Mouse (Mus musculus) stomach, postnatal 0 days (tissue): ENCODE results near the gene Gtf3c5. TPM values are rescaled to one million over a fixed set of nuclear protein-coding genes. Genes with fewer than 3 reads are reported as not detected.

Source experiments
- ATAC-seq: fragments of 200-750 bp; cut with Nextera tagmentation; 2 replicates; pipeline ENCODE4 v1.8.0; 2017; ENCODE audit not compliant: low FRiP score, low TSS enrichment
- DNase-seq: peaks from one replicate; pipeline ENCODE4 v3.0.0-alpha.2; 2016; ENCODE audit warnings: low spot score
- H3K27ac ChIP-seq: fragments of 300-500 bp; sonication (generic); replicated peaks from 2 replicates; pipeline ENCODE4 v1.5.1; 2014; ENCODE audit warnings: mild to moderate bottlenecking, control low read depth
- H3K27me3 ChIP-seq: fragments of 300-500 bp; sonication (generic); 2 replicates; pipeline ENCODE4 v1.6.1; 2014; ENCODE audit warnings: low read length; ENCODE audit not compliant: control insufficient read depth, insufficient read depth
- H3K36me3 ChIP-seq: fragments of 300-500 bp; sonication (generic); 2 replicates; pipeline ENCODE4 v1.6.1; 2014; ENCODE audit warnings: low read length, mixed read lengths; ENCODE audit not compliant: control insufficient read depth, insufficient read depth
- H3K4me1 ChIP-seq: fragments of 300-500 bp; sonication (generic); replicated peaks from 2 replicates; pipeline ENCODE4 v1.6.1; 2014; ENCODE audit warnings: antibody characterized with exemption; ENCODE audit not compliant: control insufficient read depth, insufficient read depth
- H3K4me2 ChIP-seq: fragments of 300-500 bp; sonication (generic); replicated peaks from 2 replicates; pipeline ENCODE4 v1.6.1; 2014; ENCODE audit warnings: low read depth, mild to moderate bottlenecking, control low read depth, moderate library complexity
- H3K4me3 ChIP-seq: fragments of 300-500 bp; sonication (generic); 2 replicates; pipeline ENCODE4 v1.5.1; 2014; ENCODE audit warnings: low read depth, low read length, control low read depth
- H3K9ac ChIP-seq: fragments of 300-500 bp; sonication (generic); 2 replicates; pipeline ENCODE4 v1.6.1; 2014; ENCODE audit warnings: mild to moderate bottlenecking, low read length, control low read depth, mixed read lengths
- H3K9me3 ChIP-seq: fragments of 300-500 bp; sonication (generic); 2 replicates; pipeline ENCODE4 v1.6.1; 2016; ENCODE audit warnings: low read length; ENCODE audit not compliant: control insufficient read depth
- CTCF ChIP-seq: IDR thresholded peaks from 2 replicates; pipeline ENCODE4 v1.5.1; 2016; ENCODE audit warnings: antibody characterized with exemption, low read depth, mild to moderate bottlenecking, moderate library complexity
- EP300 ChIP-seq: optimal IDR thresholded peaks from 2 replicates; pipeline ENCODE3; 2016; ENCODE audit warnings: antibody characterized with exemption
- WGBS: fragments of 180-500 bp; shearing (Covaris S2); extraction: QIAGEN DNeasy Blood & Tissue Kit; methylation state at CpG from one replicate; pipeline ENCODE4 v1.1.7; 2014; 5-methylcytosine and 5-hydroxymethylcytosine counted together
- polyA plus RNA-seq: library from polyadenylated mRNA; unstranded; fragments of >200 nt; fragmentation: Nextera tagmentation; extraction: Ambion mirVana; gene quantifications from 2 replicates; pipeline ENCODE4 v1.2.1, GENCODE M21; 2015

Gtf3c5 gene
- polyA plus RNA-seq, 1 experiment from 2014 or later: 13.1 TPM

GRCm38 (mm10) chr2:28536766-28537633 lies 46.6 kb downstream of the Gtf3c5 start:
- H3K9me3 ChIP-seq: no peaks in the 10 kb centered on the region
- no peaks in the 10 kb centered on the region for H3K27me3 ChIP-seq
- H3K4me2 ChIP-seq: peak overlapping the region; percentile 11; the same call in 1 of the 2 replicates
- 57% methylated on average over 11 of the region's 11 CpGs for WGBS
- ATAC-seq: peak; percentile 68
- TF ChIP-seq EP300 (no peak), CTCF (no peak)
- no peak overlapping the region for H3K4me3 ChIP-seq
- peaks cover under 1% of the 10 kb centered on the region; the same call in 1 of the 2 replicates for H3K36me3 ChIP-seq
- DNase-seq: peak; percentile 83
- peak overlapping the region; percentile 8; the same call in 1 of the 2 replicates for H3K9ac ChIP-seq
- H3K4me1 ChIP-seq: peaks cover 28% of the 10 kb centered on the region
- peak overlapping the region; percentile 69 for H3K27ac ChIP-seq

- H3K27me3 ChIP-seq: no peaks in the 10 kb centered on the region
- WGBS: 19% methylated on average over 4 of the region's 4 CpGs
- H3K4me3 ChIP-seq: no peak overlapping the region
- peaks cover 28% of the 10 kb centered on the region for H3K4me1 ChIP-seq
- TF ChIP-seq CTCF (no peak), EP300 (no peak)
- H3K9me3 ChIP-seq: no peaks in the 10 kb centered on the region
- DNase-seq: no peak
- H3K9ac ChIP-seq: peak overlapping the region; percentile 8; the same call in 1 of the 2 replicates
- no peaks in the 10 kb centered on the region for H3K36me3 ChIP-seq
- peak overlapping the region; percentile 69 for H3K27ac ChIP-seq
- no peak for ATAC-seq
- 0 out of 2 replicates have a peak overlapping the region, but pooled peaks have one; percentile 85 for H3K4me2 ChIP-seq
Measured at GRCm38 (mm10) chr2:28536166-28536565, 47.4 kb downstream of the Gtf3c5 start.

- ATAC-seq: no peak
- WGBS: 35% methylated on average over 7 of the region's 7 CpGs
- Histone ChIP-seq H3K4me1 (peaks cover 28% of the 10 kb centered on the region), H3K9me3 (no peaks in the 10 kb centered on the region), H3K4me2 (peak overlapping the region; percentile 85; the same call in 1 of the 2 replicates), H3K4me3 (no peak overlapping the region), H3K27ac (peak overlapping the region; percentile 69), H3K36me3 (no peaks in the 10 kb centered on the region), H3K27me3 (no peaks in the 10 kb centered on the region), H3K9ac (0 out of 2 replicates have a peak overlapping the region, but pooled peaks have one; percentile 1)
- DNase-seq: no peak
- TF ChIP-seq EP300: no peak
- TF ChIP-seq CTCF: no peak
Measured at GRCm38 (mm10) chr2:28535650-28536049, 47.9 kb downstream of the Gtf3c5 start.

- DNase-seq (no peak), ATAC-seq (no peak)
- Histone ChIP-seq H3K27me3 (no peaks in the 10 kb centered on the region), H3K4me1 (peaks cover 28% of the 10 kb centered on the region), H3K9me3 (no peaks in the 10 kb centered on the region), H3K36me3 (no peaks in the 10 kb centered on the region), H3K4me2 (peak overlapping the region; percentile 85; the same call in 1 of the 2 replicates), H3K9ac (peak overlapping the region; percentile 41), H3K27ac (peak overlapping the region; percentile 69), H3K4me3 (no peak overlapping the region)
- TF ChIP-seq CTCF (no peak), EP300 (no peak)
- WGBS: 43% methylated on average over 4 of the region's 4 CpGs
Measured at GRCm38 (mm10) chr2:28535263-28535540, 48.3 kb downstream of the Gtf3c5 start.

- H3K27me3 ChIP-seq: no peaks in the 10 kb centered on the region
- H3K9ac ChIP-seq: peak overlapping the region; percentile 77
- H3K4me1 ChIP-seq: peaks cover 27% of the 10 kb centered on the region
- H3K36me3 ChIP-seq: no peaks in the 10 kb centered on the region
- TF ChIP-seq EP300: no peak
- no peak for TF ChIP-seq CTCF
- peak overlapping the region; percentile 63 for H3K4me3 ChIP-seq
- peak; percentile 33 for DNase-seq
- H3K4me2 ChIP-seq: peak overlapping the region; percentile 85
- peak overlapping the region; percentile 69 for H3K27ac ChIP-seq
- 46% methylated on average over 11 of the region's 11 CpGs for WGBS
- H3K9me3 ChIP-seq: no peaks in the 10 kb centered on the region
- no peak for ATAC-seq
Measured at GRCm38 (mm10) chr2:28534436-28535262, 48.9 kb downstream of the Gtf3c5 start.
